Comparison of ENCODE assay signal across 8 mouse cellular contexts in genomic region chr10:126957359-126958107, GRCm38 (mm10). TPM values are rescaled to one million over a fixed set of nuclear protein-coding genes. Genes with fewer than 3 reads are reported as not detected.
A peak's percentile ranks its signal among the peaks of the same experiment; 100 is the strongest.
DNase-seq lines count a peak whose midpoint lies in the region; ATAC-seq and TF ChIP-seq lines count a peak whose summit lies in the region.

No protein-coding gene starts in this region.

- peak; percentile 76 for DNase-seq in adrenal gland, adult 2 months
- peak; percentile 71 for DNase-seq in gastrocnemius, postnatal 14 days
- peak; percentile 63 to 75 for DNase-seq in left cerebral cortex, postnatal 36 days (ENCODE audit: low spot score in 2 of 2)
- peak; percentile 71 for DNase-seq in right cerebral cortex, postnatal 4 days
- no peak for DNase-seq in adipocyte (ENCODE audit: low spot score)

- 11% methylated on average over 25 of the region's 25 CpGs for WGBS in intestine, postnatal 0 days

- H3K4me2 ChIP-seq in intestine, postnatal 0 days (replicated peaks; ENCODE audit: low read depth), result peak overlapping the region; percentile 24

- intact Hi-C loops in gastrocnemius, postnatal 14 days (cut with DNase I; ENCODE audit: low total_unique reads), result no loop called here
- intact Hi-C loops in left cerebral cortex, postnatal 36 days (cut with DNase I), result loop anchor here (1.0 to 2.0 kb wide), 2 partner anchors 21 to 22 kb away; partner anchors contain the start of gene Ctdsp2

- TF ChIP-seq CTCF in intestine, postnatal 0 days (IDR thresholded peaks at IDR 0.05; ENCODE audit: low read depth), result no peak

- H3K27me3 ChIP-seq in intestine, postnatal 0 days (replicated peaks; ENCODE audit: control insufficient read depth, insufficient read depth, low read length), result no peaks in the 10 kb centered on the region

- H3K4me1 ChIP-seq in intestine, postnatal 0 days (replicated peaks; ENCODE audit: control insufficient read depth, insufficient read depth, low read length), result 0 out of 2 replicates have a peak, but pooled peaks cover 12% of the 10 kb centered on the region

- no peak overlapping the region for H3K9ac ChIP-seq in intestine, postnatal 0 days (ENCODE audit: low read depth, low read length)

- no peaks in the 10 kb centered on the region for H3K9me3 ChIP-seq in intestine, postnatal 0 days (ENCODE audit: control insufficient read depth)

- peak; percentile 81 for ATAC-seq in common myeloid progenitor, adult 5-6 weeks (replicated peaks; ENCODE audit: low read depth, poor library complexity, severe bottlenecking)
- peak; percentile 63 for ATAC-seq in intestine, postnatal 0 days
- peak; percentile 87 for ATAC-seq in megakaryocyte progenitor cell, adult 5-6 weeks (replicated peaks; ENCODE audit: poor library complexity)

- H3K36me3 ChIP-seq in intestine, postnatal 0 days (ENCODE audit: control insufficient read depth, insufficient read depth), result no peaks in the 10 kb centered on the region

- no peak overlapping the region for H3K27ac ChIP-seq in intestine, postnatal 0 days (ENCODE audit: low read depth, low read length)

- no peak overlapping the region; the same call in 1 of the 2 replicates for H3K4me3 ChIP-seq in intestine, postnatal 0 days (ENCODE audit: low read depth, low read length)

RNA-seq across cellular contexts. Expression of gene Ctdsp2, which starts 21.0 kb away (rescaled TPM):
- total RNA-seq in adrenal gland, adult 2 months (2021), result 100 to 1,000 TPM in 1 of 2 experiments, 10 to 100 TPM in 1; 75.0 to 119 TPM
- 98.8 and 100 TPM in 2 replicates for polyA plus RNA-seq in adrenal gland, adult 2 months (2012; rRNA removed)
- total RNA-seq in common myeloid progenitor, adult 5-6 weeks (2017), result 33.9 and 42.8 TPM in 2 replicates
- total RNA-seq in gastrocnemius, postnatal 14 days (2021), result 100 to 1,000 TPM in 1 of 2 experiments, 10 to 100 TPM in 1; 98.5 to 102 TPM
- polyA plus RNA-seq in intestine, postnatal 0 days (2015; fragmentation: Nextera tagmentation; extraction: Ambion mirVana), result 43.1 and 46.7 TPM in 2 replicates
- total RNA-seq in left cerebral cortex, postnatal 36 days (2021), result 10 to 100 TPM; 72.0 to 74.1 TPM
- total RNA-seq in megakaryocyte progenitor cell, adult 5-6 weeks (2015), result 40.3 and 42.1 TPM in 2 replicates
- 16.1 and 20.9 TPM in 2 replicates for total RNA-seq in megakaryocyte progenitor cell, adult 5-6 weeks (2017)

RNA-seq across cellular contexts. Expression of gene Avil, which starts 43.0 kb away (rescaled TPM):
- total RNA-seq in adrenal gland, adult 2 months (2021), result 1 to 10 TPM; 4.0 to 5.3 TPM
- polyA plus RNA-seq in adrenal gland, adult 2 months (2012; rRNA removed), result 0.19 and 0.21 TPM in 2 replicates
- total RNA-seq in common myeloid progenitor, adult 5-6 weeks (2017), result not detected in 2 replicates
- total RNA-seq in gastrocnemius, postnatal 14 days (2021), result under 1 TPM; 0.51 to 0.64 TPM
- polyA plus RNA-seq in intestine, postnatal 0 days (2015; fragmentation: Nextera tagmentation; extraction: Ambion mirVana), result 0.20 and 0.52 TPM in 2 replicates
- under 1 TPM; 0.16 to 0.20 TPM for total RNA-seq in left cerebral cortex, postnatal 36 days (2021)
- not detected in 2 replicates for total RNA-seq in megakaryocyte progenitor cell, adult 5-6 weeks (2015)
- 0.03 TPM in 1 of 2 replicates, not detected in the other for total RNA-seq in megakaryocyte progenitor cell, adult 5-6 weeks (2017)

RNA-seq across cellular contexts. Expression of gene Atp23, which starts 56.4 kb away (rescaled TPM):
- 1 to 10 TPM; 3.9 to 5.6 TPM for total RNA-seq in adrenal gland, adult 2 months (2021)
- polyA plus RNA-seq in adrenal gland, adult 2 months (2012; rRNA removed), result 8.2 and 9.9 TPM in 2 replicates
- total RNA-seq in common myeloid progenitor, adult 5-6 weeks (2017), result 8.4 and 11.3 TPM in 2 replicates
- 1 to 10 TPM; 1.6 to 2.9 TPM for total RNA-seq in gastrocnemius, postnatal 14 days (2021)
- 7.7 and 8.0 TPM in 2 replicates for polyA plus RNA-seq in intestine, postnatal 0 days (2015; fragmentation: Nextera tagmentation; extraction: Ambion mirVana)
- total RNA-seq in left cerebral cortex, postnatal 36 days (2021), result 1 to 10 TPM; 8.9 to 9.5 TPM
- total RNA-seq in megakaryocyte progenitor cell, adult 5-6 weeks (2015), result 25.1 and 30.4 TPM in 2 replicates
- total RNA-seq in megakaryocyte progenitor cell, adult 5-6 weeks (2017), result 10.3 and 11.1 TPM in 2 replicates
